Mouse (Mus musculus) mammary gland, adult 2 months (tissue): ENCODE data around the gene Mrgprx1. TPM values are rescaled to one million over a fixed set of nuclear protein-coding genes. Genes with fewer than 3 reads are reported as not detected.

Source experiments
- polyA plus RNA-seq: library from polyadenylated mRNA; depleted of rRNA; stranded (reverse); fragments of >200 nt; gene quantifications from 2 replicates; pipeline ENCODE4 v1.2.3, GENCODE M21; 2012; ENCODE audit warnings: low replicate concordance; rRNA removed

Gene Mrgprx1
- 0.32 TPM in 1 of 2 replicates, not detected in the other for polyA plus RNA-seq

DNA sequence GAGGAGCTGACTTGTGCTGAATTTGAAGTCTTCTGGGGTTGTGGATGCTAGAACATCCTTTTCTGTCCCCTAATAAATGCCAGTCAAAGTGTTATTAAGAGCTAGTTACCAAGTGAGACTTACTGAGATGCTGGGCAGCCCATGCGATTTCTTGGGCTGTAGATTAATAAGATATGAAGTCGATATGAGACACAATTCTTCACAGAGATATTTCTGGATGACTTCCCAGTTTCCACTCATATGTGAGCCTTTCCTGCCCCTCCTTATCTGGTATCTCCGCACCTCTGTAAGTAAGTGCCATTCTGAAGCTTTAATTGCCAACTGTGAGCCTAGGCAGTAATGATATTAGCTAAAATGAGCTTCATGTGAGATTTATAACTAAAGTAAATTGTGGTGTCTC lies at the start of gene Mrgprx1:
TSS of gene Mrgprx1 (minus strand) at position 101 of the 400 bp plus-strand sequence.

DNA sequence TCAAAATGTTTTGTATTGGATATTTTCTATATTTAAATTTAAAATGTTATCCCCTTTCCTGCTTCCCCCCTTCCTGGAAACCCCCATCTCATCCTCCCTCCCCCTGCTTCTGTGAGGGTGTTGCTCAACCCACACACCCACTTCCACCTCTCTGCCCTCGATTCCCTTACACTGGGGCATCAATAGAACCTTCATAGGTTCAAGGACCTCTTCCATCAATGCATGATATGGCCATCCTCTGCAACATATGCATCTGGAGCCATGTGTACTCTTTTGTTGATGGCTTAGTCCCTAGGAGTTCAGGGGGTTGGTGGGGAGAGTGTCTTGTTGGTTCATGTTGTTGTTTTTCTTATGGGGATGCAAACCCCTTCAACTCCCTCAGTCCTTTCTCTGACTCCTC lies 45.4 kb downstream of the Mrgprx1 start, which contains the start of gene Mrgpra4:
TSS of gene Mrgpra4 (minus strand) at position 101 of the 400 bp plus-strand sequence.

Other genes with a start within 250 kb of the Mrgprx1 start
- gene Mrgpra4, start 45.5 kb downstream of the Mrgprx1 start, polyA plus RNA-seq, result 0.56 and 0.65 TPM in 2 replicates
- gene Mrgprb5, start 141.4 kb upstream of the Mrgprx1 start, polyA plus RNA-seq, result not detected in 2 replicates
- not detected in 2 replicates for gene Mrgprb4, start 171.7 kb upstream of the Mrgprx1 start, polyA plus RNA-seq